Mouse (Mus musculus): Measurements from ENCODE around the gene Gm49661.

The Gm49661 gene

GRCm38 (mm10) chr8:84969241-84970134, at the start of gene Gm49661, which contains the start of the genes Prdx2 and Rnaseh2a:
Gene Gm49661, minus strand, starts transcription at chr8:84969433.
Gene Prdx2, plus strand, starts transcription at chr8:84969587.
Gene Rnaseh2a, minus strand, starts transcription at chr8:84969767.
- peak; percentile 67 for DNase-seq (ENCODE audit: low spot score)

GRCm38 (mm10) chr8:85017209-85017608, 48.0 kb upstream of the Gm49661 start:
- DNase-seq (ENCODE audit: low spot score): no peak

- no peak for DNase-seq (ENCODE audit: low spot score)
Measured at GRCm38 (mm10) chr8:85016724-85017123, 47.5 kb upstream of the Gm49661 start.

- no peak for DNase-seq (ENCODE audit: low spot score)
Measured at GRCm38 (mm10) chr8:85014431-85014830, 45.2 kb upstream of the Gm49661 start, which contains the start of gene Best2. Gene Best2, minus strand, starts transcription at chr8:85014531.

- DNase-seq (ENCODE audit: low spot score): peak; percentile 82
Measured at GRCm38 (mm10) chr8:85013230-85013840, 44.1 kb upstream of the Gm49661 start.

GRCm38 (mm10) chr8:85011242-85011641, 42.0 kb upstream of the Gm49661 start:
- no peak for DNase-seq (ENCODE audit: low spot score)

- DNase-seq (ENCODE audit: low spot score): peak; percentile 28
Measured at GRCm38 (mm10) chr8:85007686-85008085, 38.5 kb upstream of the Gm49661 start.

- peak; percentile 92 for DNase-seq (ENCODE audit: low spot score)
Measured at GRCm38 (mm10) chr8:84997649-84998295, 28.5 kb upstream of the Gm49661 start.

- no peak for DNase-seq (ENCODE audit: low spot score)
Measured at GRCm38 (mm10) chr8:84996978-84997377, 27.7 kb upstream of the Gm49661 start.

- no peak for DNase-seq (ENCODE audit: low spot score)
Measured at GRCm38 (mm10) chr8:84995680-84996079, 26.4 kb upstream of the Gm49661 start.

- DNase-seq (ENCODE audit: low spot score): no peak
Measured at GRCm38 (mm10) chr8:84994375-84994774, 25.1 kb upstream of the Gm49661 start.

- DNase-seq (ENCODE audit: low spot score): peak; percentile 89
Measured at GRCm38 (mm10) chr8:84990836-84991235, 21.6 kb upstream of the Gm49661 start.

- peak; percentile 99 for DNase-seq (ENCODE audit: low spot score)
Measured at GRCm38 (mm10) chr8:84990349-84990748, 21.1 kb upstream of the Gm49661 start, which contains the start of gene Hook2. Gene Hook2, plus strand, starts transcription at chr8:84990603.

- DNase-seq (ENCODE audit: low spot score): peak; percentile 96
Measured at GRCm38 (mm10) chr8:84989810-84990209, 20.6 kb upstream of the Gm49661 start.

- DNase-seq (ENCODE audit: low spot score): peak; percentile 69
Measured at GRCm38 (mm10) chr8:84989311-84989731, 20.1 kb upstream of the Gm49661 start.

GRCm38 (mm10) chr8:84987903-84988302, 18.7 kb upstream of the Gm49661 start:
- no peak for DNase-seq (ENCODE audit: low spot score)

- DNase-seq (ENCODE audit: low spot score): no peak
Measured at GRCm38 (mm10) chr8:84987388-84987787, 18.2 kb upstream of the Gm49661 start.

GRCm38 (mm10) chr8:84986379-84986945, 17.2 kb upstream of the Gm49661 start:
- no peak for DNase-seq (ENCODE audit: low spot score)

GRCm38 (mm10) chr8:84985684-84986378, 16.6 kb upstream of the Gm49661 start:
- DNase-seq (ENCODE audit: low spot score): peak; percentile 94

GRCm38 (mm10) chr8:84985049-84985683, 15.9 kb upstream of the Gm49661 start:
- peak; percentile 34 for DNase-seq (ENCODE audit: low spot score)
